8 mouse cellular contexts compared by ENCODE assay signal in genomic region chr7:45872624-45873023, GRCm38 (mm10). TPM values are rescaled to one million over a fixed set of nuclear protein-coding genes. Genes with fewer than 3 reads are reported as not detected.
DNase-seq lines count a peak whose midpoint lies in the region; ATAC-seq and TF ChIP-seq lines count a peak whose summit lies in the region.

Gene Kdelr1 (plus strand): TSS chr7:45872772.

- DNase-seq in CH12.LX (ENCODE audit: extremely low read depth): peak; percentile 82
- DNase-seq in c-Kit-positive CD71-positive TER-119-negative erythroid progenitor cells, embryonic 14.5 days (ENCODE audit: low read depth): peak; percentile 82
- peak; percentile 92 for DNase-seq in heart, postnatal 0 days (ENCODE audit: low spot score)
- DNase-seq in kidney, postnatal 4 days: peak; percentile 93 to 94

- dilution Hi-C loops in CH12.LX (cut with MboI; ENCODE audit: extremely low pct_ligation_motif_present, extremely low pct_unique_long_range_greater_than_20kb, low sequenced_read_pairs): no loop called here

- no peak for TF ChIP-seq EP300 in CH12.LX (IDR thresholded peaks at IDR 0.05; ENCODE audit: low read length)
- no peak for TF ChIP-seq EP300 in heart, postnatal 0 days (IDR thresholded peaks at IDR 0.05; ENCODE audit: low read depth)

- H3K79me2 ChIP-seq in CH12.LX (replicated peaks; ENCODE audit: control insufficient read depth, extremely low read depth, insufficient read depth, poor library complexity, severe bottlenecking): peaks cover 24% of the 10 kb centered on the region

- peak; percentile 83 for ATAC-seq in forebrain, embryonic 12.5 days (ENCODE audit: low FRiP score)
- peak; percentile 82 for ATAC-seq in heart, postnatal 0 days (ENCODE audit: insufficient read depth, low read depth)
- ATAC-seq in liver, embryonic 16.5 days (ENCODE audit: low read depth): peak; percentile 83
- ATAC-seq in neural tube, embryonic 13.5 days (ENCODE audit: low read depth): peak; percentile 61

- H3K4me2 ChIP-seq in CH12.LX (ENCODE audit: insufficient read depth, low read depth, poor library complexity, severe bottlenecking): peak within 1 kb of the TSS; percentile 31
- peak within 1 kb of the TSS; percentile 94 for H3K4me2 ChIP-seq in forebrain, embryonic 12.5 days
- H3K4me2 ChIP-seq in heart, postnatal 0 days (ENCODE audit: low read depth, low read length): peak within 1 kb of the TSS; percentile 75
- H3K4me2 ChIP-seq in liver, embryonic 16.5 days (ENCODE audit: low read depth, low read length): peak within 1 kb of the TSS; percentile 80
- peak within 1 kb of the TSS; percentile 76 for H3K4me2 ChIP-seq in neural tube, embryonic 13.5 days

- H3K9ac ChIP-seq in CH12.LX (ENCODE audit: insufficient read depth, low read depth): peak within 1 kb of the TSS; percentile 99
- H3K9ac ChIP-seq in forebrain, embryonic 12.5 days: peak within 1 kb of the TSS; percentile 94
- peak within 1 kb of the TSS; percentile 94 for H3K9ac ChIP-seq in heart, postnatal 0 days (replicated peaks; ENCODE audit: low read depth, low read length)
- peak within 1 kb of the TSS; percentile 91 for H3K9ac ChIP-seq in liver, embryonic 16.5 days (ENCODE audit: low read depth, low read length)
- H3K9ac ChIP-seq in neural tube, embryonic 13.5 days: peak within 1 kb of the TSS; percentile 98

- H3K27me3 ChIP-seq in CH12.LX (replicated peaks): peaks cover 17% of the 10 kb centered on the region
- peaks cover 44% of the 10 kb centered on the region for H3K27me3 ChIP-seq in forebrain, embryonic 12.5 days
- peaks cover 31% of the 10 kb centered on the region for H3K27me3 ChIP-seq in heart, postnatal 0 days (ENCODE audit: control insufficient read depth, insufficient read depth, low read length)
- peaks cover 44% of the 10 kb centered on the region for H3K27me3 ChIP-seq in liver, embryonic 16.5 days (ENCODE audit: control insufficient read depth, insufficient read depth, low read depth, low read length)
- peaks cover 32% of the 10 kb centered on the region for H3K27me3 ChIP-seq in neural tube, embryonic 13.5 days
- H3K27me3 ChIP-seq in testis, adult 2 months (ENCODE audit: control insufficient read depth, insufficient read depth, low read length): no peaks in the 10 kb centered on the region

- TF ChIP-seq CTCF in CH12.LX (conservative IDR thresholded peaks at IDR 0.05 in 1 of 2, IDR thresholded peaks at IDR 0.05 in 1 of 2; ENCODE audit: low read depth in 2 of 2, low read length in 2 of 2): peak; percentile 83 to 98
- TF ChIP-seq CTCF in heart, postnatal 0 days (IDR thresholded peaks at IDR 0.05; ENCODE audit: low read depth): peak; percentile 89
- peak; percentile 91; the same call in 1 of the 2 replicates for TF ChIP-seq CTCF in testis, adult 2 months (IDR thresholded peaks at IDR 0.05; ENCODE audit: control insufficient read depth, insufficient read depth, insufficient replicate concordance, low read depth, low read length)

- peak within 1 kb of the TSS; percentile 72 to 88 (median 86) for H3K4me3 ChIP-seq in CH12.LX (replicated peaks in 1 of 3; ENCODE audit: low read depth in 2 of 3, low read length in 2 of 3, poor library complexity in 1 of 3)
- H3K4me3 ChIP-seq in forebrain, embryonic 12.5 days (replicated peaks): peak within 1 kb of the TSS; percentile 81
- peak within 1 kb of the TSS; percentile 78 for H3K4me3 ChIP-seq in heart, postnatal 0 days (ENCODE audit: low read depth, low read length)
- H3K4me3 ChIP-seq in liver, embryonic 16.5 days (ENCODE audit: low read depth, low read length): peak within 1 kb of the TSS; percentile 77
- peak within 1 kb of the TSS; percentile 87 for H3K4me3 ChIP-seq in neural tube, embryonic 13.5 days
- peak within 1 kb of the TSS; percentile 94 for H3K4me3 ChIP-seq in testis, adult 2 months (ENCODE audit: control insufficient read depth, low read depth, low read length)

- TF ChIP-seq POLR2A in CH12.LX (IDR thresholded peaks at IDR 0.05; ENCODE audit: low read depth, low read length): peak; percentile 79
- TF ChIP-seq POLR2A in testis, adult 2 months (IDR thresholded peaks at IDR 0.05; ENCODE audit: control insufficient read depth, low read depth, low read length): peak; percentile 31; the same call in 1 of the 2 replicates

- no peaks in the 10 kb centered on the region for H3K9me3 ChIP-seq in CH12.LX (replicated peaks; ENCODE audit: low read length)
- no peaks in the 10 kb centered on the region for H3K9me3 ChIP-seq in forebrain, embryonic 12.5 days
- H3K9me3 ChIP-seq in heart, postnatal 0 days (replicated peaks; ENCODE audit: control insufficient read depth, low read length): no peaks in the 10 kb centered on the region
- no peaks in the 10 kb centered on the region for H3K9me3 ChIP-seq in liver, embryonic 16.5 days (replicated peaks; ENCODE audit: control insufficient read depth, low read length)
- H3K9me3 ChIP-seq in neural tube, embryonic 13.5 days: no peaks in the 10 kb centered on the region

- H3K4me1 ChIP-seq in CH12.LX (ENCODE audit: control insufficient read depth in 1 of 2, insufficient read depth in 2 of 2): peaks cover 23 to 44% of the 10 kb centered on the region in 2 experiments
- peaks cover 49% of the 10 kb centered on the region for H3K4me1 ChIP-seq in forebrain, embryonic 12.5 days
- H3K4me1 ChIP-seq in heart, postnatal 0 days (ENCODE audit: control insufficient read depth, insufficient read depth): peaks cover 27% of the 10 kb centered on the region
- H3K4me1 ChIP-seq in liver, embryonic 16.5 days (ENCODE audit: control insufficient read depth, low read depth, low read length): peaks cover 16% of the 10 kb centered on the region
- peaks cover 57% of the 10 kb centered on the region for H3K4me1 ChIP-seq in neural tube, embryonic 13.5 days (replicated peaks)
- peaks cover 44% of the 10 kb centered on the region for H3K4me1 ChIP-seq in testis, adult 2 months (ENCODE audit: control insufficient read depth, insufficient read depth, low read length)

- in situ Hi-C loops in CH12.LX (cut with MboI; ENCODE audit: low pct_ligation_motif_present, low pct_unique_long_range_greater_than_20kb, low sequenced_read_pairs): loop anchor here (5.0 kb wide), 1 partner anchor 70 kb away; no protein-coding TSS in a partner anchor

- 1% methylated on average over 18 of the region's 18 CpGs for WGBS in forebrain, embryonic 12.5 days
- under 1% methylated on average over 18 of the region's 18 CpGs for WGBS in heart, postnatal 0 days
- WGBS in liver, embryonic 16.5 days (ENCODE audit: insufficient replicate concordance): 1% methylated on average over 18 of the region's 18 CpGs
- WGBS in neural tube, embryonic 13.5 days: under 1% methylated on average over 18 of the region's 18 CpGs

- H3K36me3 ChIP-seq in CH12.LX (replicated peaks in 1 of 2; ENCODE audit: control insufficient read depth in 1 of 2, insufficient read depth in 1 of 2, low read length in 1 of 2): peaks cover 19 to 31% of the 10 kb centered on the region in 2 experiments
- H3K36me3 ChIP-seq in forebrain, embryonic 12.5 days (replicated peaks): peaks cover 31% of the 10 kb centered on the region
- H3K36me3 ChIP-seq in heart, postnatal 0 days (replicated peaks; ENCODE audit: control insufficient read depth, insufficient read depth, low read length): peaks cover 31% of the 10 kb centered on the region
- H3K36me3 ChIP-seq in liver, embryonic 16.5 days (ENCODE audit: control insufficient read depth, insufficient read depth): peaks cover 18% of the 10 kb centered on the region
- peaks cover 34% of the 10 kb centered on the region for H3K36me3 ChIP-seq in neural tube, embryonic 13.5 days
- H3K36me3 ChIP-seq in testis, adult 2 months (ENCODE audit: control insufficient read depth, insufficient read depth, low read length): no peaks in the 10 kb centered on the region; the same call in 1 of the 2 replicates

- peak within 1 kb of the TSS; percentile 62 for H3K27ac ChIP-seq in CH12.LX (ENCODE audit: insufficient read depth, low read depth)
- H3K27ac ChIP-seq in forebrain, embryonic 12.5 days: peak within 1 kb of the TSS; percentile 83
- H3K27ac ChIP-seq in heart, postnatal 0 days (ENCODE audit: low read depth): peak within 1 kb of the TSS; percentile 92
- peak within 1 kb of the TSS; percentile 90 for H3K27ac ChIP-seq in liver, embryonic 16.5 days (ENCODE audit: low read length)
- H3K27ac ChIP-seq in neural tube, embryonic 13.5 days (replicated peaks): peak within 1 kb of the TSS; percentile 89
- peak within 1 kb of the TSS; percentile 87 for H3K27ac ChIP-seq in testis, adult 2 months (ENCODE audit: control insufficient read depth, insufficient read depth, low read depth, low read length)

- peak; percentile 57 for TF ChIP-seq RAD21 in CH12.LX (IDR thresholded peaks at IDR 0.05; ENCODE audit: low read depth, low read length)

TF ChIP-seq in CH12.LX, 34 proteins besides CTCF, POLR2A, EP300 and RAD21:
- peak; percentile 88 for TF ChIP-seq SMC3 (IDR thresholded peaks at IDR 0.05; ENCODE audit: low read depth, low read length)
- 0 out of 2 replicates have a peak, but pooled peaks have one; percentile 13 for TF ChIP-seq NRF1 (IDR thresholded peaks at IDR 0.05; ENCODE audit: low read depth, low read length)
- peak; percentile 56; the same call in 1 of the 2 replicates for TF ChIP-seq TCF12 (IDR thresholded peaks at IDR 0.05; ENCODE audit: low read depth, low read length)
- TF ChIP-seq MAZ (IDR thresholded peaks at IDR 0.05; ENCODE audit: low read depth, low read length): 0 out of 2 replicates have a peak, but pooled peaks have one; percentile 50
- TF ChIP-seq ZKSCAN1 (IDR thresholded peaks at IDR 0.05; ENCODE audit: borderline replicate concordance, low read depth, low read length): no peak
- peak; percentile 55; the same call in 1 of the 2 replicates for TF ChIP-seq NELFE (IDR thresholded peaks at IDR 0.05; ENCODE audit: low read depth, low read length)
- no peak for TF ChIP-seq MAX (IDR thresholded peaks at IDR 0.05; ENCODE audit: low read length)
- no peak for TF ChIP-seq CHD1 (IDR thresholded peaks at IDR 0.05; ENCODE audit: low read depth, low read length)
- 0 out of 2 replicates have a peak, but pooled peaks have one; percentile 18 for TF ChIP-seq MYC (IDR thresholded peaks at IDR 0.05; ENCODE audit: low read depth, low read length)
- 0 out of 2 replicates have a peak, but pooled peaks have one; percentile 53 for TF ChIP-seq TBP (conservative IDR thresholded peaks at IDR 0.05; ENCODE audit: low read depth, low read length)
- TF ChIP-seq CHD2 (IDR thresholded peaks at IDR 0.05; ENCODE audit: low read length): no peak

RNA-seq across cellular contexts. Expression of gene Kdelr1, which starts in this region (rescaled TPM):
- total RNA-seq in CH12.LX (2012; rRNA removed) (59.7 and 60.8 TPM in 2 replicates), CH12.LX (2014; rRNA removed) (61.5 and 66.9 TPM in 2 replicates)
- polyA plus RNA-seq in CH12.LX (2012; ENCODE audit: insufficient read length, low read depth): 72.8 and 80.5 TPM in 2 replicates
- 38.6 and 44.6 TPM in 2 replicates for polyA plus RNA-seq in forebrain, embryonic 12.5 days (2016; fragmentation: Nextera tagmentation; extraction: Ambion mirVana)
- 279 and 304 TPM in 2 replicates for total RNA-seq in heart, postnatal 0 days (2014; rRNA removed; ENCODE audit: low replicate concordance)
- 58.5 and 62.4 TPM in 2 replicates for polyA plus RNA-seq in heart, postnatal 0 days (2015; fragmentation: Nextera tagmentation; extraction: Ambion mirVana)
- polyA plus RNA-seq in liver, embryonic 16.5 days (2015; fragmentation: Nextera tagmentation; extraction: Ambion mirVana): 27.9 and 35.3 TPM in 2 replicates
- 41.9 and 44.6 TPM in 2 replicates for polyA plus RNA-seq in neural tube, embryonic 13.5 days (2015; fragmentation: Nextera tagmentation; extraction: Ambion mirVana)
- polyA plus RNA-seq in testis, adult 2 months (2012; rRNA removed): 67.4 and 82.4 TPM in 2 replicates

Comparison
In these comparisons a context has a peak if more than half of its experiments do, and no peak if none do; other contexts are left out.
1. Peak in every context shown above with its lines: DNase-seq, ATAC-seq, H3K4me3 ChIP-seq and H3K27ac ChIP-seq.
2. H3K4me2 ChIP-seq: peak in every context shown above with its lines; median percentile 94 in forebrain, embryonic 12.5 days; 80 in liver, embryonic 16.5 days; 76 in neural tube, embryonic 13.5 days; 75 in heart, postnatal 0 days; 31 in CH12.LX.